Mouse (Mus musculus): ENCODE results near the gene Cables2. TPM values are rescaled to one million over a fixed set of nuclear protein-coding genes. Genes with fewer than 3 reads are reported as not detected.

Gene Cables2
- total and polyA plus RNA-seq, 2 experiments: 8.9 to 29.2 TPM

DNA sequence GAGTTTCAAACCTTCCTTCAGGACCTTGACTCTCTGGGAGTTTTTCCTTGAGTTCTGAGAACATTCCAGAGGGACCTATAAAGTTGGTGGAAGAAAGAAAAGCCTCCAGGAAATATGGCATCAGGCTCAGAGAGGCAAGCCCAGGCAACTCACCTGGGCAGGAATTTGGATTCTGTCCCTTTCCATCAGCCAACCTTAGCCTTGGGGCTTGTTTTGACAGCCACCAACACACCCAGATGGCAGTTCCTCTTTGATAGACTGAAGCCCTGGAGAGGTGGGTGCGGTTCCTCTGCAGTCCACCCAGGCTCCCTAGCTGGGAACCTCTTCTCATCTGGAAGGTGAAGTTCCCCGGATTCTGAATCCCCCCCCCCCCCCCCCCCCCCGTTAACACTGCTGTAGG, 36.8 kb downstream of the Cables2 start:
- DNase-seq (ENCODE audit: extremely low read depth, low read depth, low spot score): no peak
- H3K4me3 ChIP-seq (ENCODE audit: insufficient read depth, low read depth, low read length): no peak overlapping the region

DNA sequence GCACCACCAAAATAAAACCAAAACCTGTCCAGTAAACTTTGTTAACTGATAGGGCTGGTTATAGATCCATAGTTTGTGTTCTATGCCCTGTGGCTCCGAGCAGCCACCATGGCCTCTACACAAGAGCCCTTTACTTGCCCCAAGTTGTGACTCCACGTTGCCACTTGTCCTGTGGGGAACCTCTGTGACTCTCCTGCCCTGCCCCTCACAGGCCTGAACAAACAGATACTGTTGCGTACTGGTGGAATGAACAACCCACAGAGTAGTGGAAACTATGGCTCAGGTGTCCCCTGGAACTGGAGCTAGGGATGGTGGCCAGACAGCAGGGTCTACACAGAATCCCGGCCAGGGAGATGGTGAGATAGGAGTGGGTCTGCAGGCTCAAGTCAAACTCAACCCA, 37.5 kb downstream of the Cables2 start:
- Histone ChIP-seq H3K27me3 (ENCODE audit: control insufficient read depth, insufficient read depth, low read length) (no peaks in the 10 kb centered on the region), H3K27ac (replicated peaks; ENCODE audit: insufficient read depth, low read depth, low read length) (no peak overlapping the region), H3K4me1 (ENCODE audit: control insufficient read depth, insufficient read depth, low read length) (no peaks in the 10 kb centered on the region), H3K9ac (ENCODE audit: low read depth, low read length) (no peak overlapping the region), H3K36me3 (ENCODE audit: control insufficient read depth, insufficient read depth, low read length) (no peaks in the 10 kb centered on the region), H3K4me3 (ENCODE audit: insufficient read depth, low read depth, low read length) (no peak overlapping the region), H3K79me2 (ENCODE audit: control insufficient read depth, insufficient read depth, low read length) (no peaks in the 10 kb centered on the region)
- WGBS: 88% methylated on average over 4 of the region's 4 CpGs
- no peak for TF ChIP-seq CTCF (IDR thresholded peaks at IDR 0.05; ENCODE audit: low read depth, low read length)
- no peak for TF ChIP-seq POLR2A (IDR thresholded peaks at IDR 0.05; ENCODE audit: extremely low read depth, insufficient read depth, low read length)
- DNase-seq (ENCODE audit: extremely low read depth, low read depth, low spot score): no peak

More for the DNA sequence above, 36.8 kb downstream of the Cables2 start:
- H3K4me1 ChIP-seq (ENCODE audit: control insufficient read depth, insufficient read depth, low read length): no peaks in the 10 kb centered on the region
- H3K27me3 ChIP-seq (ENCODE audit: control insufficient read depth, insufficient read depth, low read length): no peaks in the 10 kb centered on the region
- 64% methylated on average over 3 of the region's 3 CpGs for WGBS
- H3K9ac ChIP-seq (ENCODE audit: low read depth, low read length): no peak overlapping the region
- no peak overlapping the region for H3K27ac ChIP-seq (replicated peaks; ENCODE audit: insufficient read depth, low read depth, low read length)
- H3K79me2 ChIP-seq (ENCODE audit: control insufficient read depth, insufficient read depth, low read length): no peaks in the 10 kb centered on the region
- no peaks in the 10 kb centered on the region for H3K36me3 ChIP-seq (ENCODE audit: control insufficient read depth, insufficient read depth, low read length)
- TF ChIP-seq POLR2A (IDR thresholded peaks at IDR 0.05; ENCODE audit: extremely low read depth, insufficient read depth, low read length) (no peak), CTCF (IDR thresholded peaks at IDR 0.05; ENCODE audit: low read depth, low read length) (no peak)

DNA sequence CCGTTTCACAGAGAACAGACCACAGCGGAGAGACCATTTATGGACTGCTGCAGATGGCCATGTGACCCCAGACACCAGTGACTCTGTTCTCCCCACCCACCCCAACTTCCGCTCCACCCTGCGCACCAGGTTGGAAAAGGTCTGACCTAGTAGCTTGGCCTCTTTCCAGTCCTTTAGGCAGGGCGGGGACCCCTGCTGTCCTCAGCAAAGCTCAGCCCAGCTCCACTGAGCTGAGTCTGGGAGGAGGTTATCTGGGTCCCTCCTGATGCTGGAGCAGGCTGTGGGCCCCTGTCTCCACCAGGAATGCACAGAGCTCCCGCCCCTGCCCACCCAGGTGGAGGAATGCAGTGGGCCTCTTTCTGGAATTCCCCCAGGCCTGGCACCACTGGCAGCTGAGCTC, 38.3 kb downstream of the Cables2 start:
- 65% methylated on average over 6 of the region's 6 CpGs for WGBS
- Histone ChIP-seq H3K9ac (ENCODE audit: low read depth, low read length) (no peak overlapping the region), H3K79me2 (ENCODE audit: control insufficient read depth, insufficient read depth, low read length) (no peaks in the 10 kb centered on the region), H3K4me3 (ENCODE audit: insufficient read depth, low read depth, low read length) (no peak overlapping the region), H3K27me3 (ENCODE audit: control insufficient read depth, insufficient read depth, low read length) (no peaks in the 10 kb centered on the region), H3K36me3 (ENCODE audit: control insufficient read depth, insufficient read depth, low read length) (no peaks in the 10 kb centered on the region), H3K4me1 (ENCODE audit: control insufficient read depth, insufficient read depth, low read length) (no peaks in the 10 kb centered on the region), H3K27ac (replicated peaks; ENCODE audit: insufficient read depth, low read depth, low read length) (no peak overlapping the region)
- TF ChIP-seq POLR2A (IDR thresholded peaks at IDR 0.05; ENCODE audit: extremely low read depth, insufficient read depth, low read length) (no peak), CTCF (IDR thresholded peaks at IDR 0.05; ENCODE audit: low read depth, low read length) (no peak)
- DNase-seq (ENCODE audit: extremely low read depth, low read depth, low spot score): no peak

DNA sequence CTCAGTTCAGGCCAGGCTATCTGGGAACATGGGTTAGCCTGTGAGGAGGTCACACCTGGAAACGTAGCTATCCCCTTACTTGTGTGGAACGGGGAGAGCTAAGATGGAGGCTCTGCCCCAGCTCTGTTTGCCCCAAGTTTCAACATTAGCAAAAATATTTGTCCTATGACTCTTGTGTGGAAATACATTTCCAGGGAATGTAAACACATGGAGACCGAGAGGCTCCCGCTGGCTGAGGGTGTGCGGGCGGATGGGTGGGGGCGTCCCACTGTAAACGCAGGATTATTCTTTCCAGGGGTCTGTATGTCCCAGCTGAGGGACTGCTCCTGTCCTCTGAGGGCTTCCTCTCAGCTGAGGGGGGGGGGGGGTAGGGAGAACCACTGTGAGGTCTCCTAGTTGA, 38.9 kb downstream of the Cables2 start:
- Histone ChIP-seq H3K4me1 (ENCODE audit: control insufficient read depth, insufficient read depth, low read length) (no peaks in the 10 kb centered on the region), H3K27ac (replicated peaks; ENCODE audit: insufficient read depth, low read depth, low read length) (no peak overlapping the region), H3K79me2 (ENCODE audit: control insufficient read depth, insufficient read depth, low read length) (no peaks in the 10 kb centered on the region), H3K9ac (ENCODE audit: low read depth, low read length) (no peak overlapping the region), H3K36me3 (ENCODE audit: control insufficient read depth, insufficient read depth, low read length) (no peaks in the 10 kb centered on the region), H3K4me3 (ENCODE audit: insufficient read depth, low read depth, low read length) (no peak overlapping the region), H3K27me3 (ENCODE audit: control insufficient read depth, insufficient read depth, low read length) (no peaks in the 10 kb centered on the region)
- DNase-seq (ENCODE audit: extremely low read depth, low read depth, low spot score): no peak
- WGBS: 51% methylated on average over 8 of the region's 8 CpGs
- TF ChIP-seq CTCF (IDR thresholded peaks at IDR 0.05; ENCODE audit: low read depth, low read length): no peak
- no peak for TF ChIP-seq POLR2A (IDR thresholded peaks at IDR 0.05; ENCODE audit: extremely low read depth, insufficient read depth, low read length)

DNA sequence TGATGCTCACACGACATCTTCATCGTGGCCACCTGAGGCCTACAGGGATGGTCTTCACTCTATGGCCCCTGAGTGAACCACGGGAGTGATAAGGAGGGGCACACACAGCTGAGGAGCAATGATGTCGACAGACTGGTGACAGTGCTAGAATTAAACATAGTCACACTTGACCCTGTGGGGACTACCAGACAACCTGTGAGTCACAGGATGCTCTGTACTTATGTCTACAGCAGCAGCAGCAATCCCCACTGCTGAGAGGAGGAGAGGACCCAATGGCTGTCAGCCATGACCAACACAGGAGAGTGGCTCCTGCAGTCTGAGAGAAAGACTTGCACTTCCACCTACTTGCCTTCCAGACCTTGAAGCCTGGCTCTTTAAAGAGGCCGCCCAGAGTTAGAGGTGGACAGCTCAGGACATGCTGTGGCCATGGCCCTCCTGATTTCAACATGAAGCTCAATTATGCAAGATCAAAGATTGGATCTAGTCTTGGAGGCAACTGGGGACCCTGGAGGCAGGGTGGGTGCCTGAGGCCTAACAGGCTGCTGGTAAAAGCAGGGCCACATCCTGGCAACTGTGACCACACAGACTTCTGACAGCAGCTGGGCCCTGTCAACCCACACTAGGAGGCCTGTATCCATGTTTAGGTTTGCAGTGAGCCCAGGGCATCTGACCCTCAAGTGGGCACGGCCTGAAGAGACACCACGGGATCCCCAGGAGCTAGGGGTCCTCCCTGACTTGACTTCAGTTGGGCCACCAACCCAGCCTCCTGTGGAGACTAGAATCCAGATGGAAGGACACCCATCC, 40.0 kb downstream of the Cables2 start:
- TF ChIP-seq POLR2A (IDR thresholded peaks at IDR 0.05; ENCODE audit: extremely low read depth, insufficient read depth, low read length) (no peak), CTCF (IDR thresholded peaks at IDR 0.05; ENCODE audit: low read depth, low read length) (no peak)
- Histone ChIP-seq H3K27ac (replicated peaks; ENCODE audit: insufficient read depth, low read depth, low read length) (no peak overlapping the region), H3K4me1 (ENCODE audit: control insufficient read depth, insufficient read depth, low read length) (no peaks in the 10 kb centered on the region), H3K36me3 (ENCODE audit: control insufficient read depth, insufficient read depth, low read length) (no peaks in the 10 kb centered on the region), H3K79me2 (ENCODE audit: control insufficient read depth, insufficient read depth, low read length) (no peaks in the 10 kb centered on the region), H3K9ac (ENCODE audit: low read depth, low read length) (no peak overlapping the region), H3K4me3 (ENCODE audit: insufficient read depth, low read depth, low read length) (no peak overlapping the region), H3K27me3 (ENCODE audit: control insufficient read depth, insufficient read depth, low read length) (no peaks in the 10 kb centered on the region)
- WGBS: 87% methylated on average over 7 of the region's 7 CpGs
- DNase-seq (ENCODE audit: extremely low read depth, low read depth, low spot score): no peak

DNA sequence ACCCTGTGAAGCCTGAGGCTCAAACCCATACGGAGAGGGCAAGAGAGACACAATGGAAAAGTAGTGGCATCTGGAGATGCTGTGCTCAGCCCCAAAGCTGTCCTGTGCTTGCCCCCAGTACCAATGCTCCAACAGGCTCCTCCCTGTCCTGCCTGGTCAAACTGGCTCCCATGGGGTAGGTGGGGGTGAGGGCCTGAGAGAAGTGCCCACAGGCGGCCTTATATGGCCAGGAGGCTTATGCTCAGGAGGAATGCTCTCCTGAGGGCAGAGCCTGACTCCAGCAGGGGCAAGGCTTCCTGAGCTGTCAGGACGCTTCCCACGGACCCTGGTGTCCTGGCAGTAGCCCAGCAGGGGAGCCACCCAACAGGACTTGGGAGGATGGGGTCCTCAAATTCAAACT, 42.8 kb downstream of the Cables2 start:
- Histone ChIP-seq H3K4me1 (ENCODE audit: control insufficient read depth, insufficient read depth, low read length) (0 out of 2 replicates have a peak, but pooled peaks cover 4% of the 10 kb centered on the region), H3K27ac (replicated peaks; ENCODE audit: insufficient read depth, low read depth, low read length) (no peak overlapping the region), H3K79me2 (ENCODE audit: control insufficient read depth, insufficient read depth, low read length) (no peaks in the 10 kb centered on the region), H3K27me3 (ENCODE audit: control insufficient read depth, insufficient read depth, low read length) (peaks cover under 1% of the 10 kb centered on the region; the same call in 1 of the 2 replicates), H3K4me3 (ENCODE audit: insufficient read depth, low read depth, low read length) (no peak overlapping the region), H3K36me3 (ENCODE audit: control insufficient read depth, insufficient read depth, low read length) (no peaks in the 10 kb centered on the region), H3K9ac (ENCODE audit: low read depth, low read length) (no peak overlapping the region)
- TF ChIP-seq POLR2A (IDR thresholded peaks at IDR 0.05; ENCODE audit: extremely low read depth, insufficient read depth, low read length) (no peak), CTCF (IDR thresholded peaks at IDR 0.05; ENCODE audit: low read depth, low read length) (no peak)
- DNase-seq (ENCODE audit: extremely low read depth, low read depth, low spot score): no peak
- WGBS: 90% methylated on average over 4 of the region's 4 CpGs
